Mouse (Mus musculus) brain, embryonic 14.5 days (tissue): ENCODE data around the gene Inip.

ENCODE experiments used
- CTCF ChIP-seq: fragments of 200-500 bp; IDR thresholded peaks from 2 replicates; pipeline ENCODE4 v1.5.1; 2012; ENCODE audit warnings: inconsistent platforms, mild to moderate bottlenecking, moderate library complexity, borderline replicate concordance; ENCODE audit not compliant: insufficient read depth, insufficient read length; ENCODE audit errors: extremely low read depth
- POLR2A ChIP-seq: fragments of 200-500 bp; IDR thresholded peaks from 2 replicates; pipeline ENCODE4 v1.6.1; 2012; ENCODE audit warnings: mild to moderate bottlenecking, inconsistent platforms, borderline replicate concordance; ENCODE audit not compliant: poor library complexity, insufficient read depth, insufficient read length, severe bottlenecking; ENCODE audit errors: extremely low read depth

GRCm38 (mm10) chr4:59806879-59807195, 5.4 kb upstream of the Inip start:
- TF ChIP-seq POLR2A = no peak
- no peak for TF ChIP-seq CTCF
